Mouse (Mus musculus): ENCODE results near the gene Clcn6. TPM values are rescaled to one million over a fixed set of nuclear protein-coding genes. Genes with fewer than 3 reads are reported as not detected.
"Not testable (repeated sequence)": the region's sequence is repeated elsewhere in the genome, so short reads cannot be mapped to it uniquely, and the experiment has no call there.

The Clcn6 gene
- polyA plus RNA-seq, 1 experiment from 2014 or later, result 22.4 TPM

- peaks cover 88% of the 10 kb centered on the region for H3K36me3 ChIP-seq (replicated peaks)
- not testable (repeated sequence) for H3K9ac ChIP-seq; ATAC-seq (ENCODE audit: low FRiP score); H3K4me2 ChIP-seq; H3K4me1 ChIP-seq; H3K27me3 ChIP-seq; H3K27ac ChIP-seq; H3K9me3 ChIP-seq; H3K4me3 ChIP-seq (replicated peaks)
- 94% methylated on average over 3 of the region's 3 CpGs for WGBS
Measured at GRCm38 (mm10) chr4:148050396-148050914, 11.8 kb upstream of the Clcn6 start.

DNA sequence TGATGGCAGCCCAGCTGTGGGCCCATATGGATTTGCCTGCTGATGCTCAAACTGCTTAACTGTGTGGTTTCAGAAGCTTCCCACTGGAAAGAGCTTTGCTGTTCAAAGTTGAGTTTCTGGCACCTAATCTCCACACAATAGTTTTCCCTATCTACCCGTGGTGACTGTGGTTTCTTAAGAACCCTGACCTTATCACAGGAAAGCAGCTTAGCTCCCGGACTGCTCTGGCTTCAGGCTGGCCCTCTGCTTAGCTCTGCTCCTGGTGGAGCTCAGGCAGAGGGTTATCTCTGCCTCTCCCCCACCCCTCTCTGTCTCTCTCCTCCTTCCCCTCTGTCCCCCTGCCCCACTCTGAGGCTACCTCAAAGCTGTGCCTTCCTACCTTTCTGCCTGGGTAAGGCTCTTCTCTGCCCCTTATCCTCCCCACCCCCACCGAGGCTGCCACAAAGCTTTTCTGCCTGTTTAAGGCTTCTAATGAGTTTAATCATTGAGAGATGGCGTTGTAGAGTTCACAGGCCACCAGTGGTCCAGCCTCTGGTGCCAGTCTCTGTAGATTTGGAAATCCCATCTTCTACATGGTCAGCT, 7.9 kb upstream of the Clcn6 start:
- peaks cover 74% of the 10 kb centered on the region for H3K36me3 ChIP-seq (replicated peaks)
- no peak overlapping the region for H3K4me3 ChIP-seq (replicated peaks)
- H3K27me3 ChIP-seq, result no peaks in the 10 kb centered on the region
- H3K4me2 ChIP-seq, result no peak overlapping the region
- peaks cover 34% of the 10 kb centered on the region for H3K4me1 ChIP-seq
- no peaks in the 10 kb centered on the region for H3K9me3 ChIP-seq
- no peak for ATAC-seq (ENCODE audit: low FRiP score)
- H3K27ac ChIP-seq, result no peak overlapping the region
- 0 out of 2 replicates have a peak overlapping the region, but pooled peaks have one; percentile 12 for H3K9ac ChIP-seq
- 50% methylated on average over 4 of the region's 4 CpGs for WGBS

DNA sequence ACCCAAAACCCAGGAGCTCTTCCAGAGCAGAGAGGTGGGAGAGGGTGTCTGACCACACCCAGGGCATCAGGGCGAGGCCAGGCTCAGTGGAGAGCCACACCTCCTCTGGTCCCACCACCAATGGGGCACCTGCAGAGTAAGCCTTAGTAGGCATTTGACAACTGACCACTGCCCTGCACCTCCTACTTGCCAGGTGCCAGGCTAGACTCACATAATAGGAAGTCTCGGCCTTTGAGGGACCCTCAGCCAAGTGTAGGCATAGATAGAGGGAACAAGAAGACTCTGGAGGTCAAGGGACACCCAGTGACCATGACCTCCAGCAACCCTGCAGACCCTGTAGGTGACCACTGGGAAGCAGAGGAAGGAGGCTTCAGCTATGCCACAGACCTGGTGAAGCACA, 5.5 kb upstream of the Clcn6 start:
- H3K4me3 ChIP-seq (replicated peaks), result no peak overlapping the region
- WGBS, result 100% methylated on average over 2 of the region's 2 CpGs
- peaks cover 58% of the 10 kb centered on the region for H3K4me1 ChIP-seq
- no peaks in the 10 kb centered on the region for H3K27me3 ChIP-seq
- H3K36me3 ChIP-seq (replicated peaks), result peaks cover 52% of the 10 kb centered on the region
- H3K4me2 ChIP-seq, result no peak overlapping the region
- H3K27ac ChIP-seq, result no peak overlapping the region
- H3K9ac ChIP-seq, result no peak overlapping the region
- ATAC-seq (ENCODE audit: low FRiP score), result no peak
- H3K9me3 ChIP-seq, result no peaks in the 10 kb centered on the region

- Histone ChIP-seq H3K4me1 (peaks cover 60% of the 10 kb centered on the region), H3K36me3 (replicated peaks) (peaks cover 44% of the 10 kb centered on the region), H3K4me2 (0 out of 2 replicates have a peak overlapping the region, but pooled peaks have one; percentile 13)
- not testable (repeated sequence) for ATAC-seq (ENCODE audit: low FRiP score); H3K4me3 ChIP-seq (replicated peaks); H3K27me3 ChIP-seq; H3K27ac ChIP-seq; H3K9me3 ChIP-seq; H3K9ac ChIP-seq
- 93% methylated on average over 7 of the region's 8 CpGs for WGBS
Measured at GRCm38 (mm10) chr4:148043327-148043726, 4.7 kb upstream of the Clcn6 start.

- Histone ChIP-seq H3K27ac (peak overlapping the region; percentile 83), H3K9me3 (no peaks in the 10 kb centered on the region), H3K9ac (peak overlapping the region; percentile 66), H3K4me3 (replicated peaks) (peak overlapping the region; percentile 45), H3K27me3 (no peaks in the 10 kb centered on the region), H3K4me2 (peak overlapping the region; percentile 64), H3K4me1 (peaks cover 69% of the 10 kb centered on the region), H3K36me3 (replicated peaks) (peaks cover 34% of the 10 kb centered on the region)
- no peak for ATAC-seq (ENCODE audit: low FRiP score)
- 6% methylated on average over 16 of the region's 16 CpGs for WGBS
Measured at GRCm38 (mm10) chr4:148041611-148042191, 3.1 kb upstream of the Clcn6 start.

GRCm38 (mm10) chr4:148040933-148041610, 2.5 kb upstream of the Clcn6 start:
- peak overlapping the region; percentile 45 for H3K4me3 ChIP-seq (replicated peaks)
- H3K4me2 ChIP-seq, result peak overlapping the region; percentile 64
- under 1% methylated on average over 19 of the region's 19 CpGs for WGBS
- peak overlapping the region; percentile 66 for H3K9ac ChIP-seq
- H3K27me3 ChIP-seq, result no peaks in the 10 kb centered on the region
- peaks cover 64% of the 10 kb centered on the region for H3K4me1 ChIP-seq
- H3K27ac ChIP-seq, result peak overlapping the region; percentile 83
- H3K36me3 ChIP-seq (replicated peaks), result peaks cover 36% of the 10 kb centered on the region
- no peaks in the 10 kb centered on the region for H3K9me3 ChIP-seq
- ATAC-seq (ENCODE audit: low FRiP score), result peak; percentile 34

DNA sequence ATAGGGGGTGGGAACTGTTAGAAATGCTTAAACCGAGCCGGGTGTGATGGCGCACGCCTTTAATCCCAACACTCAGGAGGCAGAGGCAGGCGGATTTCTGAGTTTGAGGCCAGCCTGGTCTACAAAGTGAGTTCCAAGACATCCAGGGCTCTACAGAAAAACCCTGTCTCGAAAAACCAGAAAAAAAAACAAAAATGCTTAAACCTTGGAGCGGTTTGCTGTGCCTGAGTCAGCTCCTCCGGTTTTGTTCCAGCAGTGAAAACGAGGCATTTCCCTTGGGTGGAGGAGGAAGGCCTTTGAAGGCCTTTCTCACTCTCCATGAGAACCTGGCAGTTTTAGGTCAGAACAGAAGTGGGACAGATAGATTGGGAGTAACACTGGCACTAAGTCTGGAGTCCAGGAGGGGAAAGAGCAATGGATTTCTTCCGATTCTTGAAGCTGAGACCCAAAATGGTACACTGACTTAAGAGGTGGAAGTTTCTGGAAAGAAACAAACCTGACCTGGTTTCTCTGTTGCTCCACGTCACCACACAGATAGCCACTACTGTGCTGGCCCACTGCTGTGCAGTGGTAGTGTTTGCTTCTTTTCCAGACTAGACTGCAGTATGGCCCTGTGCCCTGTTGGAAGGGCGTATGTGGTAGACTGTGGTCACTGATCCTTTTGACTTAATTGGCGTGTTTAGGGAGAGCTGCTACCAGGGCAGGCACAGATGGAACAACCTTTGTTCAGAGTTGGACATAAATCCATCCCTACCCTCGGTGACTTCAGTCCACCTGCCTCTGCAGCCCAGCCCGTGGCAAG, 1.6 kb upstream of the Clcn6 start:
- Histone ChIP-seq H3K4me3 (replicated peaks) (peak overlapping the region; percentile 68), H3K4me2 (peak overlapping the region; percentile 64), H3K27ac (peak overlapping the region; percentile 83), H3K4me1 (peaks cover 60% of the 10 kb centered on the region), H3K27me3 (no peaks in the 10 kb centered on the region), H3K36me3 (replicated peaks) (peaks cover 33% of the 10 kb centered on the region), H3K9ac (peak overlapping the region; percentile 66), H3K9me3 (no peaks in the 10 kb centered on the region)
- ATAC-seq (ENCODE audit: low FRiP score), result no peak
- WGBS, result 62% methylated on average over 15 of the region's 15 CpGs

DNA sequence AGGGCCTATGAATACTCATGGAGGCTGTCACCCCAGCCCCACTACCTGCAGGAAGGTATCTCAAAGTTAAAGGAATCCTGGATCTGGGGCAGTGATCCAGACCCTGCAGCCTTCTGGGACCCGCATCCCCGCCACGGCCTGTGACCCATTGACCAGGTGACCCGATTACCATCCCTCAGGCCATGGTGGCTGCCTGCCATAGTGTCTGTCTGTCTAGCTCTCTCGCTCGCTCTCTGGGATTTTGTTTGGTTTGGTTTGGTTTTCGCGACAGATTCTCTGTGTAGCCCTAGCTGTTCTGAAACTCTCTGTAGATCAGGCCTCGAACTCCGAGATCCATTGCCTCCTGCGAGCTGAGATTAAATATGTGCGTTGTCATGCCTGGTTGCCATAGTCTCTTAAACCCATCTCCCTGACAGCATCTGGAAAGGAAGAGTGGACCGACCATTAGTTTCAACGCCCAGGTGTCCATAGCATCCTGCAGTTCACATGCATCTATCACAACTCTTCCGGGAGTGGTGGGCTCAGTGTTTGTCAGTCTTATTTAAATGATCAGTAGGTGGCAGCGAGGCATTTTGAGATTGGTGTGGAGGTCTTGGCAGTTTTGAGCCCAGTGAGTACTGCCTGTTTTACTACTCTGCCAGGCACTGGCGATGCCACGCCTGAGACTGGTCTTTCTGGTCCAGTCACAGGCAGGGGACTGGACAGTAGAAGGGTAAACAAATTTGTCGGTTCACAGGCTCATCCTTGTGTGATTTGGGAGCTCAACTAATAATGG, 820 bp upstream of the Clcn6 start:
- Histone ChIP-seq H3K4me2 (peak overlapping the region; percentile 64), H3K27me3 (no peaks in the 10 kb centered on the region), H3K9me3 (no peaks in the 10 kb centered on the region), H3K4me1 (peaks cover 54% of the 10 kb centered on the region), H3K4me3 (replicated peaks) (peak overlapping the region; percentile 68), H3K27ac (peak overlapping the region; percentile 61), H3K36me3 (replicated peaks) (peaks cover 33% of the 10 kb centered on the region), H3K9ac (peak overlapping the region; percentile 51)
- WGBS, result 23% methylated on average over 19 of the region's 19 CpGs
- ATAC-seq (ENCODE audit: low FRiP score), result no peak

DNA sequence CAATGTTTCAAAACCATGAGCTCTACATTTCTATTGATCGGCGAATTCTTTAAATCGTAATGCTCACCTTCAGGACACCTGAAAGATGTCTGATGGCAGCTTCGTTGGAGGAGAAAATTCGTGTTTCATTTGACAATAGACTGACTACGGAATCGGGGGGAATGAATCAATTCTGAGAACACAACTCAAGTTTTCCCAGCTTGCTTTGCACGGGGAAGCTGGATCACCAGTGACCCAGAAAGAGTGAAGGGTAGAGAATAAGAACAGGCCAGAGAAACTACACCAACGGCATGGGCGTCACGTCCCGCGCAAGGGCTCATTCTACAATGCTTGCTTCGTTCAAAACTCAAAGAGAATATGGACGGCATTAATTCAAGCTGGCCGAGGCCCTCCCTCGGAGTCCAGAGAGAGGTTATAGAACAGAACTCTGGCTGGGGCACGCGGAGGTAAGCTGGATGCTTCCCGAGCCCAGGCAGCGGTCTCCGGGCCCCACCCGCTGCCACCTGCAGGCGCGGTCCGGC, 482 bp downstream of the Clcn6 start:
- Histone ChIP-seq H3K4me2 (peak overlapping the region; percentile 79), H3K9ac (peak overlapping the region; percentile 76), H3K4me3 (replicated peaks) (peak overlapping the region; percentile 68), H3K9me3 (no peaks in the 10 kb centered on the region), H3K4me1 (peaks cover 52% of the 10 kb centered on the region), H3K27ac (peak overlapping the region; percentile 80), H3K36me3 (replicated peaks) (peaks cover 31% of the 10 kb centered on the region), H3K27me3 (no peaks in the 10 kb centered on the region)
- no peak for ATAC-seq (ENCODE audit: low FRiP score)
- WGBS, result 6% methylated on average over 26 of the region's 26 CpGs

GRCm38 (mm10) chr4:148035440-148035839, 3.2 kb downstream of the Clcn6 start:
- H3K27me3 ChIP-seq, result no peaks in the 10 kb centered on the region
- H3K9ac ChIP-seq, result no peak overlapping the region
- no peak overlapping the region for H3K4me3 ChIP-seq (replicated peaks)
- no peak overlapping the region for H3K4me2 ChIP-seq
- H3K27ac ChIP-seq, result no peak overlapping the region
- H3K4me1 ChIP-seq, result peaks cover 25% of the 10 kb centered on the region
- no peaks in the 10 kb centered on the region for H3K9me3 ChIP-seq
- ATAC-seq (ENCODE audit: low FRiP score), result no peak
- H3K36me3 ChIP-seq (replicated peaks), result peaks cover 38% of the 10 kb centered on the region
- WGBS, result 84% methylated on average over 3 of the region's 3 CpGs

GRCm38 (mm10) chr4:148033858-148034410, 4.7 kb downstream of the Clcn6 start:
- Histone ChIP-seq H3K4me3 (replicated peaks) (no peak overlapping the region), H3K9ac (no peak overlapping the region), H3K4me1 (peaks cover 10% of the 10 kb centered on the region), H3K27ac (no peak overlapping the region), H3K27me3 (no peaks in the 10 kb centered on the region), H3K36me3 (replicated peaks) (peaks cover 47% of the 10 kb centered on the region), H3K4me2 (no peak overlapping the region), H3K9me3 (no peaks in the 10 kb centered on the region)
- ATAC-seq (ENCODE audit: low FRiP score), result no peak
- 71% methylated on average over 7 of the region's 7 CpGs for WGBS

Data from forebrain, embryonic 12.5 days (tissue).